Mouse (Mus musculus) B cell, adult 2 months (primary cell): ENCODE data around the gene Erich4.

Experiments used
- DNase-seq, 2 experiments: peaks; one replicate each; pipeline ENCODE4 v3.0.0; 2022

The Erich4 gene

GRCm38 (mm10) chr7:25623857-25624370 lies 8.2 kb upstream of the Erich4 start:
- DNase-seq, result no peak

GRCm38 (mm10) chr7:25620751-25621150 lies 5.1 kb upstream of the Erich4 start:
- DNase-seq, result no peak

GRCm38 (mm10) chr7:25620101-25620500 lies 4.4 kb upstream of the Erich4 start:
- no peak for DNase-seq

GRCm38 (mm10) chr7:25619722-25619991 lies 4.0 kb upstream of the Erich4 start:
- DNase-seq, result no peak

GRCm38 (mm10) chr7:25618865-25619721 lies 3.4 kb upstream of the Erich4 start, which contains the start of gene Dmac2:
Gene Dmac2, plus strand, starts transcription at chr7:25619414.
- peak; percentile 96 to 97 for DNase-seq

- DNase-seq, result no peak
These were observed 1.9 kb upstream of the Erich4 start for GRCm38 (mm10) chr7:25617376-25618160.

- DNase-seq, result no peak
These were observed 624 bp downstream of the Erich4 start for GRCm38 (mm10) chr7:25614831-25615705.

- DNase-seq, result no peak
These were observed 1.6 kb downstream of the Erich4 start for GRCm38 (mm10) chr7:25614086-25614485.

GRCm38 (mm10) chr7:25611501-25611900 lies 4.2 kb downstream of the Erich4 start:
- no peak for DNase-seq

- no peak for DNase-seq
These were observed 5.6 kb downstream of the Erich4 start for GRCm38 (mm10) chr7:25610056-25610455.

GRCm38 (mm10) chr7:25607196-25607595 lies 8.5 kb downstream of the Erich4 start:
- no peak for DNase-seq

GRCm38 (mm10) chr7:25606625-25607063 lies 9.0 kb downstream of the Erich4 start:
- peak; percentile 49 to 54 for DNase-seq

- no peak for DNase-seq
These were observed 14.3 kb downstream of the Erich4 start for GRCm38 (mm10) chr7:25601346-25601745.

- no peak for DNase-seq
These were observed 15.0 kb downstream of the Erich4 start for GRCm38 (mm10) chr7:25600666-25601065.

GRCm38 (mm10) chr7:25599663-25600062 lies 16.0 kb downstream of the Erich4 start:
- peak; percentile 89 to 90 for DNase-seq

GRCm38 (mm10) chr7:25593859-25594258 lies 21.8 kb downstream of the Erich4 start:
- DNase-seq, result no peak

- DNase-seq, result no peak
These were observed 24.5 kb downstream of the Erich4 start for GRCm38 (mm10) chr7:25591226-25591625.

GRCm38 (mm10) chr7:25585351-25586204 lies 30.1 kb downstream of the Erich4 start:
- DNase-seq, result peak; percentile 56 to 58

- no peak for DNase-seq
These were observed 31.0 kb downstream of the Erich4 start for GRCm38 (mm10) chr7:25584651-25585050.

GRCm38 (mm10) chr7:25582301-25582810 lies 33.3 kb downstream of the Erich4 start:
- DNase-seq, result no peak

GRCm38 (mm10) chr7:25579441-25579840 lies 36.3 kb downstream of the Erich4 start:
- no peak for DNase-seq
